Mouse (Mus musculus): ENCODE measurements around the gene Hectd4. TPM values are rescaled to one million over a fixed set of nuclear protein-coding genes. Genes with fewer than 3 reads are reported as not detected.
A peak's percentile ranks its signal among the peaks of the same experiment; 100 is the strongest.
"Not testable (repeated sequence)": the region's sequence is repeated elsewhere in the genome, so short reads cannot be mapped to it uniquely, and the experiment has no call there.

The Hectd4 gene
- polyA plus RNA-seq, 1 experiment from 2014 or later, result 7.3 TPM

DNA sequence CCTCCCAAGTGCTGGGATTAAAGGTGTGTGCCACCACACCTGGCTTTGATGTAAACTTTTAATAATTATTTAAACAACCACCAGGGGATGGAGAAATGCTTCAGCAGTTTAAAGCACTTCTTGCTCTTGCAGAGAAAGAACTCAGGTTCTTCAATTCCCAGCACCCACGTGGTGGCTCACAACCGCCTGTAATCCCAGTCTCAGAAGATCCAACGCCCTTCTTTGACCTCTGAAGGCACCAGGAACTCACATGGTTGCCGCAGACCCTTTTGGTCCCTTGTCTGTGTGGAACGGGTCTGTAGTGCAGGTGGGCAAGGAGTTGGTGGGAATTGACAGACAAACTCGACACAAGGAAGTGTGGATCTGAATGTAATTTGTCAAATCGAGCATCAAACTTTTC lies 5.3 kb upstream of the Hectd4 start:
- Histone ChIP-seq H3K27me3 (ENCODE audit: control insufficient read depth, insufficient read depth, low read length) (no peaks in the 10 kb centered on the region), H3K9me3 (replicated peaks; ENCODE audit: control insufficient read depth, low read length) (no peaks in the 10 kb centered on the region), H3K4me1 (ENCODE audit: control insufficient read depth, insufficient read depth, low read length) (no peaks in the 10 kb centered on the region), H3K9ac (ENCODE audit: low read depth, low read length) (no peak overlapping the region), H3K27ac (ENCODE audit: low read depth, low read length) (no peak overlapping the region), H3K4me3 (ENCODE audit: low read depth, low read length) (no peak overlapping the region), H3K36me3 (ENCODE audit: control insufficient read depth, insufficient read depth, low read length) (peaks cover 23% of the 10 kb centered on the region), H3K4me2 (no peak overlapping the region)
- 49% methylated on average over 7 of the region's 7 CpGs for WGBS (ENCODE audit: insufficient replicate concordance)
- no peak for ATAC-seq (replicated peaks; ENCODE audit: insufficient number of reproducible peaks, low FRiP score, low TSS enrichment)

DNA sequence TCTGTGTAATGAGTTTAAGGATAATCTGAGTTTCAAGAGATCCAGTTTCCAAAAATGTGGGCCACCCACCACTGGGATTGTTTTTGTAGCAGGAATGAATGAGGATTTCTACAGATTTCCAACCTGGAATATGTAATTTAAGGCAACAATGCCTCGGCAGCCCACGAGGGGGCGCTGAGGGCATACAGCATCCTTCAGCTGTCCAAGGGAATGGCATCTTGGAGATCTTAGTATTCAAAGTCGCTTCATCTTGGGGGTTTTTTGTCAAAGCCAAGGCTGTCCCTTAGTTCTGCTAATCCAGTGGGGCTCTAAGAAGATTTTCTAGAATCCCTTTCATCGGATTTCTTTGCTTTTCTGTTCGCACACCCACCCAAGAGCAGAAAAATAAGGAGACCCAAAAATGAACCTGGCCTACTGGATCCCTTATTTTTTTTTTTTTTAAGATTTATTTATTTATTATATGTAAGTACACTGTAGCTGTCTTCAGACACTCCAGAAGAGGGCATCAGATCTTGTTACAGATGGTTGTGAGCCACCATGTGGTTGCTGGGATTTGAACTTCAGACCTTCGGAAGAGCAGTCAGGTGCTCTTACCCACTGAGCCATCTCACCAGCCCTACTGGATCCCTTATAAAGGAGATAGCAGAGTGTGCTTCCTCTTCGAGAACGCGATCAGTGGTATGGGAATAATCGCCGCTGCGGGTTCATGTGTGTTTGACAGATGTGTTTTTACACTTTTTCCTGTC lies 4.5 kb upstream of the Hectd4 start:
- Histone ChIP-seq H3K9me3 (replicated peaks; ENCODE audit: control insufficient read depth, low read length) (no peaks in the 10 kb centered on the region), H3K27me3 (ENCODE audit: control insufficient read depth, insufficient read depth, low read length) (no peaks in the 10 kb centered on the region), H3K36me3 (ENCODE audit: control insufficient read depth, insufficient read depth, low read length) (peaks cover 16% of the 10 kb centered on the region), H3K9ac (ENCODE audit: low read depth, low read length) (no peak overlapping the region), H3K4me1 (ENCODE audit: control insufficient read depth, insufficient read depth, low read length) (no peaks in the 10 kb centered on the region), H3K27ac (ENCODE audit: low read depth, low read length) (no peak overlapping the region), H3K4me2 (no peak overlapping the region), H3K4me3 (ENCODE audit: low read depth, low read length) (no peak overlapping the region)
- no peak for ATAC-seq (replicated peaks; ENCODE audit: insufficient number of reproducible peaks, low FRiP score, low TSS enrichment)
- 38% methylated on average over 13 of the region's 13 CpGs for WGBS (ENCODE audit: insufficient replicate concordance)

DNA sequence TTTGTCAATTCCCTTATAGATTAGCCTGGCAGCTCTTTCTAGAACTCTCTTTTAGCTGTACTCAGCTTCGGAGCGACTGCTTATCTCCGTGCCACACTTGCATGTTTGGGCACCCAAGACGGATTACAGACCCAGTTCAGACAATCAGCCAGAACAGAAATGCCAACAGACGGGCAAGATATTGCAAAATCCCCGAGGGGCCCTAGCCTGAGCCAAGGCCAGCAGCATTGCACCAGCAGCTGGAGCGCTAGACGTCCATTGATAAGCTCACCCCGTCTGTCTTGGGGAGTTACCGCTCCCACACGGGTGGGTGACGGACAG lies 3.9 kb upstream of the Hectd4 start:
- Histone ChIP-seq H3K27ac (ENCODE audit: low read depth, low read length) (0 out of 2 replicates have a peak overlapping the region, but pooled peaks have one; percentile 2), H3K4me3 (ENCODE audit: low read depth, low read length) (no peak overlapping the region), H3K27me3 (ENCODE audit: control insufficient read depth, insufficient read depth, low read length) (no peaks in the 10 kb centered on the region), H3K36me3 (ENCODE audit: control insufficient read depth, insufficient read depth, low read length) (peaks cover 11% of the 10 kb centered on the region), H3K9ac (ENCODE audit: low read depth, low read length) (no peak overlapping the region), H3K4me2 (no peak overlapping the region), H3K4me1 (ENCODE audit: control insufficient read depth, insufficient read depth, low read length) (no peaks in the 10 kb centered on the region), H3K9me3 (replicated peaks; ENCODE audit: control insufficient read depth, low read length) (no peaks in the 10 kb centered on the region)
- WGBS (ENCODE audit: insufficient replicate concordance), result 53% methylated on average over 12 of the region's 12 CpGs
- no peak for ATAC-seq (replicated peaks; ENCODE audit: insufficient number of reproducible peaks, low FRiP score, low TSS enrichment)

DNA sequence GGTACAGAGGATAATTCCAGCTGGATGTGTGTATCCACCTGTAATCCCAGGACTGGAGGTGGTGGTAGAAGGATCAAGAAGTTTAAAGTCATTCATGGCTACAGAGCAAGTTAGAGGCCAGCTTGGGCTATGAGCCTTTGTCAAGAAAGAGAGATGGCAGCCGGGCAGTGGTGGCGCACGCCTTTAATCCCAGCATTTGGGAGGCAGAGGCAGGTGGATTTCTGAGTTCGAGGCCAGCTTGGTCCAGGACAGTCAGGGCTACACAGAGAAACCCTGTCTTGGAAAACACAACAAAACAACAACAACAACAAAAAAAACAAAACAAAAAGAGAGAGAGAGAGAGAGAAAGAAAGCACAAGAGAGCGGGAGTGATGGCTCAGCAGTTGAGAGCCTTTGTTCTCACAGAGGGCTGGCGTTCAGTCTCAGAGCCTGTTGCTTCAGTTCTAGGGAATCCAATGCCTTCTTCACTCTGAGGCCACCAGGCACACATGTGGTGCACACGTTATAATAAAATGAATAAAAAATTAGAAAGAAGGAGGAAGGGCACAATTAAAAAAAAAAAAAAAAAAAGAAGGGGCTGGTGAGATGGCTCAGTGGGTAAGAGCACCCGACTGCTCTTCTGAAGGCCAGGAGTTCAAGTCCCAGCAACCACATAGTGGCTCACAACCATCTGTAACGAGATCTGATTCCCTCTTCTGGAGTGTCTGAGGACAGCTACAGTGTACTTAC lies 3.3 kb upstream of the Hectd4 start:
- 0 out of 2 replicates have a peak overlapping the region, but pooled peaks have one; percentile 2 for H3K27ac ChIP-seq (ENCODE audit: low read depth, low read length)

DNA sequence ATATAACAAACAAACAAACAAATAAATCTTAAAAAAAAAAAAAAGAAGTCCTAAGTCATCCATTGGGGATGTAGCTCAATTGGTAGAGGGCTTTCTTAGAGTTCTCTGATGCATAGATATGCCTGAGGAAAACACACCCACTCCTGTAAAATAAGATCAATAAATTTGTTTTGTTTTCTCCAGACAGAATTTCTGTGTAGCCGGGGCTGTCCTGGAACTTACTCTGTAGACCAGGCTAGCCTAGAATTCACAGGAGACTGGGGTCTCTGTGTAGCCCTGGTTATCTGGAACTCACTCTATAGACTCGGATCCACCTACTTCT lies 2.7 kb upstream of the Hectd4 start:
- Histone ChIP-seq H3K27ac (ENCODE audit: low read depth, low read length) (no peak overlapping the region), H3K4me3 (ENCODE audit: low read depth, low read length) (no peak overlapping the region), H3K4me2 (no peak overlapping the region), H3K36me3 (ENCODE audit: control insufficient read depth, insufficient read depth, low read length) (no peaks in the 10 kb centered on the region), H3K9ac (ENCODE audit: low read depth, low read length) (no peak overlapping the region), H3K4me1 (ENCODE audit: control insufficient read depth, insufficient read depth, low read length) (peaks cover 5% of the 10 kb centered on the region), H3K27me3 (ENCODE audit: control insufficient read depth, insufficient read depth, low read length) (no peaks in the 10 kb centered on the region), H3K9me3 (replicated peaks; ENCODE audit: control insufficient read depth, low read length) (no peaks in the 10 kb centered on the region)
- WGBS (ENCODE audit: insufficient replicate concordance), result 89% methylated on average over 2 of the region's 2 CpGs
- ATAC-seq (replicated peaks; ENCODE audit: insufficient number of reproducible peaks, low FRiP score, low TSS enrichment), result no peak

More for the DNA sequence above, 3.3 kb upstream of the Hectd4 start:
- H3K4me3 ChIP-seq (ENCODE audit: low read depth, low read length); H3K4me2 ChIP-seq; H3K4me1 ChIP-seq (ENCODE audit: control insufficient read depth, insufficient read depth, low read length); H3K9me3 ChIP-seq (replicated peaks; ENCODE audit: control insufficient read depth, low read length); H3K36me3 ChIP-seq (ENCODE audit: control insufficient read depth, insufficient read depth, low read length); H3K27me3 ChIP-seq (ENCODE audit: control insufficient read depth, insufficient read depth, low read length); ATAC-seq (replicated peaks; ENCODE audit: insufficient number of reproducible peaks, low FRiP score, low TSS enrichment); H3K9ac ChIP-seq (ENCODE audit: low read depth, low read length): not testable (repeated sequence)
- WGBS (ENCODE audit: insufficient replicate concordance), result 86% methylated on average over 9 of the region's 9 CpGs

DNA sequence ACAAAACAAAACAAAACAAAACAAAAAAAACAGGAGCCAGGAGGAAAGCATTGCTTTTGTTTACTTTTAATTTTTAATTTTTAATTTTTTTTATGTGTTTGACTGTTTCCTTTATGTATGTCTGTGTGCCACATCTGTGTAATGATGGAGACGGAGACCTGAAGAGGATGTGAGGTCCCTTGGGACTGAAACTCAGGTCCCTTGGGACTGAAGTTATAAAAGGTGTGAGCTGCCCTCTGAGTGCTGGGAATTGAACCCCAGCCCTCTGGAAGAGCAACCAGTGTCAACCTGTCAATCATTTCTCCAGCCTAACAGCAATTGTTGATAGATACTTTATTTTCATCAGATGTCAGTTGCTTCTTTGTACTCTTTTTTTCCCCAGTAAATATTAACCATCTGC lies 829 bp upstream of the Hectd4 start:
- 85% methylated on average over 1 of the region's 1 CpGs for WGBS (ENCODE audit: insufficient replicate concordance)
- Histone ChIP-seq H3K36me3 (ENCODE audit: control insufficient read depth, insufficient read depth, low read length) (no peaks in the 10 kb centered on the region), H3K9me3 (replicated peaks; ENCODE audit: control insufficient read depth, low read length) (no peaks in the 10 kb centered on the region), H3K4me2 (no peak overlapping the region), H3K27me3 (ENCODE audit: control insufficient read depth, insufficient read depth, low read length) (no peaks in the 10 kb centered on the region), H3K4me3 (ENCODE audit: low read depth, low read length) (no peak overlapping the region), H3K27ac (ENCODE audit: low read depth, low read length) (no peak overlapping the region), H3K4me1 (ENCODE audit: control insufficient read depth, insufficient read depth, low read length) (peaks cover 5% of the 10 kb centered on the region), H3K9ac (ENCODE audit: low read depth, low read length) (no peak overlapping the region)
- ATAC-seq (replicated peaks; ENCODE audit: insufficient number of reproducible peaks, low FRiP score, low TSS enrichment), result no peak

DNA sequence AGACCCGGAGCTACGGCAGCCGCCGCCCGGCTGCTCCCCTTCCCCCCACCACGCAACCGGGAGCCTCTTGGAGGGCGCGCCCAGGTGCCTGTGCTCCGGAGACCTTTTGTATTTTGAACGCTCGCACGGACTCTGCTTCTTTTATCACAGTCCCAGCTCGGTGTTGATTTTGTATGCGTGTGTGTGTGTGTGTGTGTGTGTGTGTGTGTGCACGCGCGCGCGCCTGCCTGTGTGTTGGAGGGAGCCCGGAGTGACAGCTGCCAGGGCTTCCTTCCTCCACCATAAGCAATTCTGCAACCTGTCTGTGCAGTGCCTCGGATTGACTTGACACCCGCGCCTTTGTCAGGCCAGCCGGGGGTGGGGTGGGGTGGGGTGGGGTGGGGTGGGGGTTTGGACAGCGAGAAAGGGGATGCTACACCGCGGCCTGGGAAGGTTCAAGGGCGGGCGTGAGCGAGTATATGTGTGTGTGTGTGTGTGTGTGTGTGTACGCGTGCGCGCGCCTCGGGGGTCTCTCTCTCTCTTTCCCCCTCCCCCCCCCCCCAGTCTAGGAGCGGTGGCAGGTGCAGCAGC lies 798 bp downstream of the Hectd4 start:
- ATAC-seq (replicated peaks; ENCODE audit: insufficient number of reproducible peaks, low FRiP score, low TSS enrichment), result peak; percentile 55; the same call in 1 of the 2 replicates
- peak overlapping the region; percentile 98 for H3K4me3 ChIP-seq (ENCODE audit: low read depth, low read length)
- WGBS (ENCODE audit: insufficient replicate concordance), result 1% methylated on average over 24 of the region's 38 CpGs

DNA sequence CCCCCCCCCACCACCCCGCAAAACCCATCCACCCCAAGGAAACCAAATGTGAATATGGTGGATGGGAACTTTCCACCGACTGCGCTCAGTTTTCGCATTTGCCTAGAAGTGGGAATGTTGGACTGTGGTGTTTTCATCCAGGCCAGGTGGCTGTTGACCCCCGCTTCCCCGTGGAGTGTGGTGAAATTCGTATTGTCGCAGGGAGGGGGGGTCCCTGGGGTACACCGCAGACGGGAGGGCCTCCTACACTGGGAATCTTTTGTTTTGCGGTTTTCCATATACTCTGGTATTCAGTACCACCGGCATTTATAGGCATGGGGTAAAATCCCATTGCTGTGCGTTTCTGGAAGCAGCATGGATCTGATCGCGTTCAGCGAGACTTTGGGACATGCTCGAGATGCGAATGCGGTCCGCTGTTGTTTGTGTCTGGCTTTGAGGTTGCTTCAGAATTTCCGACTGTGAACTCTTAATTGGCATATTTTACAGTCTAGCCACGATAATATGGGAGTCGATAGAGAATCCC lies 1.4 kb downstream of the Hectd4 start:
- Histone ChIP-seq H3K27me3 (ENCODE audit: control insufficient read depth, insufficient read depth, low read length) (no peaks in the 10 kb centered on the region), H3K4me2 (peak overlapping the region; percentile 83), H3K27ac (ENCODE audit: low read depth, low read length) (no peak overlapping the region), H3K9ac (ENCODE audit: low read depth, low read length) (peak overlapping the region; percentile 93), H3K4me3 (ENCODE audit: low read depth, low read length) (peak overlapping the region; percentile 98), H3K36me3 (ENCODE audit: control insufficient read depth, insufficient read depth, low read length) (no peaks in the 10 kb centered on the region), H3K4me1 (ENCODE audit: control insufficient read depth, insufficient read depth, low read length) (peaks cover 14% of the 10 kb centered on the region), H3K9me3 (replicated peaks; ENCODE audit: control insufficient read depth, low read length) (no peaks in the 10 kb centered on the region)
- 23% methylated on average over 23 of the region's 23 CpGs for WGBS (ENCODE audit: insufficient replicate concordance)
- ATAC-seq (replicated peaks; ENCODE audit: insufficient number of reproducible peaks, low FRiP score, low TSS enrichment), result no peak

More for the DNA sequence above, 798 bp downstream of the Hectd4 start:
- H3K27ac ChIP-seq (ENCODE audit: low read depth, low read length), result peak overlapping the region; percentile 82
- no peaks in the 10 kb centered on the region for H3K36me3 ChIP-seq (ENCODE audit: control insufficient read depth, insufficient read depth, low read length)
- peaks cover 8% of the 10 kb centered on the region for H3K4me1 ChIP-seq (ENCODE audit: control insufficient read depth, insufficient read depth, low read length)
- peak overlapping the region; percentile 83 for H3K4me2 ChIP-seq
- H3K27me3 ChIP-seq (ENCODE audit: control insufficient read depth, insufficient read depth, low read length), result no peaks in the 10 kb centered on the region
- H3K9me3 ChIP-seq (replicated peaks; ENCODE audit: control insufficient read depth, low read length), result no peaks in the 10 kb centered on the region
- H3K9ac ChIP-seq (ENCODE audit: low read depth, low read length), result peak overlapping the region; percentile 93
